Mouse (Mus musculus) myocyte (in vitro differentiated cells): ENCODE measurements around the gene Tex13c2. TPM values are rescaled to one million over a fixed set of nuclear protein-coding genes. Genes with fewer than 3 reads are reported as not detected.

Experiments
- H3K27me3 ChIP-seq: one replicate; pipeline ENCODE4 v1.6.1; 2011; ENCODE audit not compliant: control insufficient read depth, insufficient read depth, insufficient read length
- H3K36me3 ChIP-seq: one replicate; pipeline ENCODE4 v1.6.1; 2011; ENCODE audit not compliant: control insufficient read depth, insufficient read depth
- H3K4me2 ChIP-seq: one replicate; pipeline ENCODE4 v1.6.1; 2011; ENCODE audit warnings: low read depth, control low read depth
- H3K4me3 ChIP-seq: one replicate; pipeline ENCODE4 v1.5.1; 2011; ENCODE audit warnings: mild to moderate bottlenecking, control low read depth, moderate library complexity
- H3K79me2 ChIP-seq: one replicate; pipeline ENCODE4 v1.6.1; 2011; ENCODE audit not compliant: control insufficient read depth, insufficient read depth
- H3ac ChIP-seq: one replicate; pipeline ENCODE4 v1.6.1; 2011; ENCODE audit not compliant: control insufficient read depth, insufficient read length
- CEBPB ChIP-seq: IDR thresholded peaks from 2 replicates; pipeline ENCODE4 v1.6.1; 2011; ENCODE audit warnings: mild to moderate bottlenecking, moderate library complexity; ENCODE audit not compliant: poor library complexity, insufficient read depth, severe bottlenecking
- E2F4 ChIP-seq: IDR thresholded peaks from one replicate; pipeline ENCODE4 v1.6.1; 2011; ENCODE audit warnings: mild to moderate bottlenecking, control low read depth, moderate library complexity; ENCODE audit not compliant: insufficient read depth
- MAX ChIP-seq: IDR thresholded peaks from one replicate; pipeline ENCODE4 v1.6.1; 2011; ENCODE audit warnings: low read depth, mild to moderate bottlenecking, control low read depth
- MYOD1 ChIP-seq, 3 experiments: IDR thresholded peaks; one replicate each; pipeline ENCODE4 v1.6.1; 2011; ENCODE audit warnings: control low read depth in 2 of 3, low read depth in 2 of 3, mild to moderate bottlenecking in 2 of 3, moderate library complexity in 1 of 3; ENCODE audit not compliant: insufficient read length in 2 of 3, control insufficient read depth in 1 of 3
- MYOG ChIP-seq, 3 experiments: IDR thresholded peaks; one replicate each; pipeline ENCODE4 v1.6.1; 2011; ENCODE audit warnings: control low read depth in 2 of 3, low read depth in 2 of 3, mild to moderate bottlenecking in 2 of 3; ENCODE audit not compliant: insufficient read length in 2 of 3, control insufficient read depth in 1 of 3, insufficient read depth in 1 of 3
- POLR2A ChIP-seq: IDR thresholded peaks from one replicate; pipeline ENCODE4 v1.6.1; 2011; ENCODE audit warnings: low read depth, mild to moderate bottlenecking, control low read depth, moderate library complexity; ENCODE audit not compliant: insufficient read length
- POLR2AphosphoS2 ChIP-seq: IDR thresholded peaks from one replicate; pipeline ENCODE4 v1.6.1; 2011; ENCODE audit warnings: low read depth, control low read depth; ENCODE audit not compliant: insufficient read length
- REST ChIP-seq: IDR thresholded peaks from one replicate; pipeline ENCODE4 v1.6.1; 2011; ENCODE audit warnings: mild to moderate bottlenecking, control low read depth, moderate library complexity; ENCODE audit not compliant: insufficient read depth, insufficient read length
- SRF ChIP-seq: IDR thresholded peaks from one replicate; pipeline ENCODE4 v1.6.1; 2011; ENCODE audit warnings: low read depth; ENCODE audit not compliant: control insufficient read depth, insufficient read length
- TCF12 ChIP-seq: IDR thresholded peaks from one replicate; pipeline ENCODE4 v1.6.1; 2011; ENCODE audit warnings: mild to moderate bottlenecking, control low read depth; ENCODE audit not compliant: poor library complexity, insufficient read depth, severe bottlenecking
- TCF3 ChIP-seq: IDR thresholded peaks from one replicate; pipeline ENCODE4 v1.6.1; 2011; ENCODE audit warnings: low read depth, control low read depth; ENCODE audit not compliant: insufficient read length
- USF1 ChIP-seq: IDR thresholded peaks from one replicate; pipeline ENCODE4 v1.6.1; 2011; ENCODE audit warnings: low read depth, mild to moderate bottlenecking, control low read depth, moderate library complexity
- polyA plus RNA-seq: library from polyadenylated mRNA; unstranded; fragments of >200 nt; fragmentation: generic; extraction: Trizol; gene quantifications from one replicate; pipeline ENCODE4 v1.2.1, GENCODE M21; 2012; ENCODE audit warnings: missing spikeins

The Tex13c2 gene
- polyA plus RNA-seq, 1 experiment, result not detected

GRCm38 (mm10) chrX:42502291-42503043 lies 13.0 kb downstream of the Tex13c2 start, which contains the start of gene Sh2d1a:
Sh2d1a (plus strand) TSS chrX:42502453.
- H3ac ChIP-seq, result no peak within 1 kb of the TSS
- H3K4me3 ChIP-seq, result no peak within 1 kb of the TSS
- H3K79me2 ChIP-seq, result no peaks in the 10 kb centered on the region
- no peak for TF ChIP-seq TCF12
- no peak for TF ChIP-seq REST
- TF ChIP-seq MYOD1 (IDR thresholded peaks at IDR 0.05; ENCODE audit: control insufficient read depth in 1 of 3, insufficient read length in 2 of 3, low read depth in 2 of 3), result no peak
- no peak for TF ChIP-seq E2F4
- TF ChIP-seq MYOG (IDR thresholded peaks at IDR 0.05; ENCODE audit: control insufficient read depth in 1 of 3, insufficient read depth in 1 of 3, insufficient read length in 2 of 3, low read depth in 2 of 3), result no peak
- no peak for TF ChIP-seq CEBPB
- no peaks in the 10 kb centered on the region for H3K36me3 ChIP-seq
- no peak within 1 kb of the TSS for H3K4me2 ChIP-seq
- no peaks in the 10 kb centered on the region for H3K27me3 ChIP-seq

- H3K27me3 ChIP-seq, result no peaks in the 10 kb centered on the region
- H3ac ChIP-seq, result no peak overlapping the region
- no peaks in the 10 kb centered on the region for H3K79me2 ChIP-seq
- H3K36me3 ChIP-seq, result no peaks in the 10 kb centered on the region
- TF ChIP-seq SRF (no peak), TCF3 (no peak), POLR2A (no peak)
- H3K4me2 ChIP-seq, result no peak overlapping the region
- no peak overlapping the region for H3K4me3 ChIP-seq
Observed at GRCm38 (mm10) chrX:42511105-42511504, 21.6 kb downstream of the Tex13c2 start.

GRCm38 (mm10) chrX:42512567-42512966 lies 23.1 kb downstream of the Tex13c2 start:
- H3K4me2 ChIP-seq, result no peak overlapping the region
- H3K4me3 ChIP-seq, result no peak overlapping the region
- no peak for TF ChIP-seq MAX
- no peak for TF ChIP-seq REST
- no peak for TF ChIP-seq TCF12
- no peak for TF ChIP-seq E2F4
- no peak for TF ChIP-seq TCF3
- no peak for TF ChIP-seq SRF
- TF ChIP-seq MYOD1 (IDR thresholded peaks at IDR 0.05; ENCODE audit: control insufficient read depth in 1 of 3, insufficient read length in 2 of 3, low read depth in 2 of 3), result no peak
- TF ChIP-seq POLR2A, result no peak
- no peak for TF ChIP-seq MYOG (IDR thresholded peaks at IDR 0.05; ENCODE audit: control insufficient read depth in 1 of 3, insufficient read depth in 1 of 3, insufficient read length in 2 of 3, low read depth in 2 of 3)
- TF ChIP-seq CEBPB, result no peak
- no peak for TF ChIP-seq POLR2AphosphoS2
- TF ChIP-seq USF1, result no peak
- no peaks in the 10 kb centered on the region for H3K36me3 ChIP-seq
- no peaks in the 10 kb centered on the region for H3K79me2 ChIP-seq
- H3K27me3 ChIP-seq, result no peaks in the 10 kb centered on the region
- H3ac ChIP-seq, result no peak overlapping the region

DNA sequence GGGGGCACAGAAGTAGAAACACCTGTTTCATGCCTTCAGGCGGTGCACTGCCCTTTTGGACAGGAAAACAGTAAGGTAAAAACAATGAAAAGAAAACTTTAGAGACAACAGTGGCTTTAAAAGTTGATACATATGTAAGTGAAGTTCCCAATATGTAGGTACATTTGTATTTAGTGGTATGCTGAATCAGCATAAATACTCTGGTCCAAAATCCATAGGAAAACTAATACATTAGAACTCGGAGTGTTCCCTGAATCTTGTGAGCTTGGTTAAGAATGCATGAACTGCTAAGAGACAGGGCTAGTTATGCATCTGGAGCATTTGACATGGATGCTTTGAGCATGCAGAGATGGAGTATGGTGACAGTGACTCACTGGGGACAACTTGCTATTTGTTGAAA lies 33.4 kb downstream of the Tex13c2 start:
- H3K27me3 ChIP-seq, result no peaks in the 10 kb centered on the region

DNA sequence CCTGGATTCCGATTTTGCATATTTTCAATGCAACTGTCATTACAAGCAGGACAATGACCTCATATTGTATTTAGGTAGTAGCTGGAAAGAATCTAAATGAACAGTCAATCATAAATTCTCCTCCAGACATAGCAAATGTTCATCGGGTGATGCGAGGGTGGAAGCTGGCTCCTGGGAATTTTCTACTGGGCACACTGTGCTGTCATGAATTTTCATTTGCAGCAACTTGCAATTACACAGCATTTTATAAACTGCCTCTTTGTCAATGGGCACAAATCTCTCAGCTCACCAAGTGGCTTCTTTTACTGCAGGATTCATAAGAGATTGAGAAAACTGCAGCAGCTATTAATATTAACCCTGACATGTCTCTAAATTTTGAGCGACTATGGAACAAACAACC lies 41.2 kb downstream of the Tex13c2 start:
- Histone ChIP-seq H3ac (no peak overlapping the region), H3K79me2 (no peaks in the 10 kb centered on the region), H3K4me3 (no peak overlapping the region), H3K36me3 (no peaks in the 10 kb centered on the region), H3K4me2 (no peak overlapping the region), H3K27me3 (no peaks in the 10 kb centered on the region)
- TF ChIP-seq SRF, result no peak
- TF ChIP-seq E2F4, result no peak
- no peak for TF ChIP-seq MYOG (IDR thresholded peaks at IDR 0.05; ENCODE audit: control insufficient read depth in 1 of 3, insufficient read depth in 1 of 3, insufficient read length in 2 of 3, low read depth in 2 of 3)
- no peak for TF ChIP-seq REST
- TF ChIP-seq POLR2AphosphoS2, result no peak
- no peak for TF ChIP-seq MYOD1 (IDR thresholded peaks at IDR 0.05; ENCODE audit: control insufficient read depth in 1 of 3, insufficient read length in 2 of 3, low read depth in 2 of 3)
- no peak for TF ChIP-seq TCF12
- TF ChIP-seq POLR2A, result no peak
- TF ChIP-seq MAX, result no peak

More for the DNA sequence above, 33.4 kb downstream of the Tex13c2 start:
- TF ChIP-seq MYOD1 (IDR thresholded peaks at IDR 0.05; ENCODE audit: control insufficient read depth in 1 of 3, insufficient read length in 2 of 3, low read depth in 2 of 3) (no peak), E2F4 (no peak), POLR2AphosphoS2 (no peak), MAX (no peak), TCF12 (no peak), CEBPB (no peak), USF1 (no peak), TCF3 (no peak), SRF (no peak), REST (no peak), POLR2A (no peak), MYOG (IDR thresholded peaks at IDR 0.05; ENCODE audit: control insufficient read depth in 1 of 3, insufficient read depth in 1 of 3, insufficient read length in 2 of 3, low read depth in 2 of 3) (no peak)
- Histone ChIP-seq H3K79me2 (no peaks in the 10 kb centered on the region), H3ac (no peak overlapping the region), H3K4me2 (no peak overlapping the region), H3K4me3 (no peak overlapping the region), H3K36me3 (no peaks in the 10 kb centered on the region)
